Mouse (Mus musculus): ENCODE data around the gene Alcam. TPM values are rescaled to one million over a fixed set of nuclear protein-coding genes. Genes with fewer than 3 reads are reported as not detected.
A peak's percentile ranks its signal among the peaks of the same experiment; 100 is the strongest.

The Alcam gene
- polyA plus RNA-seq, 1 experiment from 2014 or later = 11.9 TPM

DNA sequence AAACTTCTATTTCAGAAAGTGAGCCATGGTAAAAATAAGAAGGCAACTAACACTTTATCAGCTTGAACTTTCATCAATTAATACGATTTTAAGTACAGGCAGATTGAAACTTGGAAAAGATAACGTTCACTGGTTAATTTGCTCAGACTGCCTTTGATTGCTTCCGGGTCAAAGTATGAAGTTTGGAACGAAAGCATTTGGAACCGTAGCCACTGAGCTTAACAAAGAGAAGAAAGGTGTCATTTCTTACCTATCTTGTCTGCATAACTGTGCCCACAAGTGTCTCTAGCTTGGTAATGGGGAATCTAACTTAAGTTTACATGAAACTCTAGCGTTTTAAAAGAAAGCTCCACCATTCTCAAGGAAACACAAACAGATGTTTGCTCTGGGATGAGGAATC, 14.9 kb downstream of the Alcam start:
- 68% methylated on average over 6 of the region's 6 CpGs for WGBS

GRCm38 (mm10) chr16:52438216-52438904, 15.5 kb downstream of the Alcam start:
- Histone ChIP-seq H3K4me1 (peaks cover 8% of the 10 kb centered on the region), H3K9ac (no peak overlapping the region), H3K27ac (replicated peaks) (no peak overlapping the region), H3K4me3 (no peak overlapping the region), H3K9me3 (no peaks in the 10 kb centered on the region), H3K36me3 (no peaks in the 10 kb centered on the region), H3K4me2 (no peak overlapping the region), H3K27me3 (replicated peaks) (no peaks in the 10 kb centered on the region)
- WGBS = 68% methylated on average over 6 of the region's 6 CpGs
- ATAC-seq (ENCODE audit: extremely low read depth, insufficient number of reproducible peaks, low FRiP score, low TSS enrichment) = no peak

More for the DNA sequence above, 14.9 kb downstream of the Alcam start:
- no peak overlapping the region for H3K9ac ChIP-seq
- no peaks in the 10 kb centered on the region for H3K9me3 ChIP-seq
- no peaks in the 10 kb centered on the region for H3K27me3 ChIP-seq (replicated peaks)
- ATAC-seq (ENCODE audit: extremely low read depth, insufficient number of reproducible peaks, low FRiP score, low TSS enrichment) = no peak
- H3K4me1 ChIP-seq = peaks cover 8% of the 10 kb centered on the region
- H3K36me3 ChIP-seq = no peaks in the 10 kb centered on the region
- H3K4me3 ChIP-seq = no peak overlapping the region
- no peak overlapping the region for H3K27ac ChIP-seq (replicated peaks)
- no peak overlapping the region for H3K4me2 ChIP-seq

GRCm38 (mm10) chr16:52433189-52433588, 20.7 kb downstream of the Alcam start:
- no peaks in the 10 kb centered on the region for H3K9me3 ChIP-seq
- H3K9ac ChIP-seq = no peak overlapping the region; the same call in 1 of the 2 replicates
- H3K27me3 ChIP-seq (replicated peaks) = no peaks in the 10 kb centered on the region
- peaks cover 12% of the 10 kb centered on the region for H3K4me1 ChIP-seq
- ATAC-seq (ENCODE audit: extremely low read depth, insufficient number of reproducible peaks, low FRiP score, low TSS enrichment) = no peak
- peak overlapping the region; percentile 41 for H3K4me2 ChIP-seq
- H3K4me3 ChIP-seq = no peak overlapping the region
- H3K36me3 ChIP-seq = no peaks in the 10 kb centered on the region
- peak overlapping the region; percentile 41; the same call in 1 of the 2 replicates for H3K27ac ChIP-seq (replicated peaks)
- WGBS = 47% methylated on average over 11 of the region's 11 CpGs

- H3K9me3 ChIP-seq = no peaks in the 10 kb centered on the region
- 84% methylated on average over 1 of the region's 1 CpGs for WGBS
- H3K4me1 ChIP-seq = peaks cover 13% of the 10 kb centered on the region
- no peak overlapping the region for H3K27ac ChIP-seq (replicated peaks)
- no peak overlapping the region for H3K9ac ChIP-seq
- ATAC-seq (ENCODE audit: extremely low read depth, insufficient number of reproducible peaks, low FRiP score, low TSS enrichment) = no peak
- H3K4me3 ChIP-seq = no peak overlapping the region
- no peak overlapping the region for H3K4me2 ChIP-seq
- no peaks in the 10 kb centered on the region for H3K27me3 ChIP-seq (replicated peaks)
- H3K36me3 ChIP-seq = no peaks in the 10 kb centered on the region
Observed at GRCm38 (mm10) chr16:52432072-52432471, 21.8 kb downstream of the Alcam start.

DNA sequence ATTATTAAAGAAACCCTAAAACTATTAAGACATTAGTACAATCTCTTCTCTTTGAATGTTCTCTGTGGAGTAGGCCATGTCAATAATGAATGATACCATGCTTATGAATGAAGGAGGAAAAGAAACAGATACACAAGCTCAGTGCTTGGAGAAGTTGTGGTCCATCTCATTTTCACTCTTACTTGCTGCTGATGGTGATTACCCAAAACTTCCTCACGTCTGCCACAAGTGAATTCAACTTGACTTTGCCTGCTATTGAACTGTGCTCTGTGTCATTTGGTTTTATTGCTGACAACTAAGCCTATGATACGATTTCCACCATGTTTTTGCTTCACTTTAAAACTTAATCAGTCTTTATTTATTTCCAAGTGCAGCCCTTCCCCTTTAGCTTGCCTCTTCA, 22.3 kb downstream of the Alcam start:
- Histone ChIP-seq H3K4me3 (no peak overlapping the region), H3K4me2 (no peak overlapping the region), H3K9ac (no peak overlapping the region), H3K27ac (replicated peaks) (no peak overlapping the region), H3K4me1 (peaks cover 13% of the 10 kb centered on the region), H3K27me3 (replicated peaks) (no peaks in the 10 kb centered on the region), H3K9me3 (no peaks in the 10 kb centered on the region), H3K36me3 (no peaks in the 10 kb centered on the region)
- WGBS = 68% methylated on average over 2 of the region's 2 CpGs
- ATAC-seq (ENCODE audit: extremely low read depth, insufficient number of reproducible peaks, low FRiP score, low TSS enrichment) = no peak

DNA sequence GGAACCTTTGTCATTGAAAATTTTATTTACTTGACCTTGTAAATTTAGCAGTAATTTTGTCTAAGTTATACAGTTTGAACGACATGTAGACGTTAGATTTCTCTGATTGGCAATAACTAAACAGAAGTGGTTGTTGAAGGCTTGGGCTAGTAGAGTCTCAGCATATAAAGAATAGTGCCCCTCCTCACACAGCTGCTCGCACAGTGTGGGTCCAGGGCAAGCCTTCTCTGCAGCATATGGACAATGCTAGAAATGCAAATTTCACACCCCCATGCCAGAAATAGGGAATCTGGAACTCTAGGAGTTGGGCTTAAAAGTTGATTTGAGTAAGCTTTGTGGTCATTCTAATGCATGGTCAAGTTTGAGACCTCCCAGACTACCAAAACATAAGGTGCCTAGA, 23.8 kb downstream of the Alcam start:
- no peak overlapping the region for H3K9ac ChIP-seq

DNA sequence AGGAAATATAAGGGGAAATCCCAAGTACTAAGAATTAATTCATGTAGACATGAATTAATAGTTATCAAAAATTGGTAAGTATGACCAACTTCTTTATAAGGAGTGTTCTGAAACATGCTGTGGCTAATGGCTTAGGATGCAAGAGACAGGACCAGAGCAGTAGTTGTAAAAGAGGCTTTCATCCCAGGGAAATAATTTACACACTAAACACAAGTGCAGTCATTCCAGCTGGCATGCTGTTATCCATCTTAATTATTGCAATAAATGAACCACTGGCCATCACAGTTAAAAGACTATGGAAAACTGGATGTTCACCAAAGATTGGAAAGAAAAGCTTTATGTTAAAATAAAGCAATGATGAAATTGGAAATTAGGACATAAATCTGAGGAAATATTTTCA, 24.2 kb downstream of the Alcam start:
- no peak for ATAC-seq (ENCODE audit: extremely low read depth, insufficient number of reproducible peaks, low FRiP score, low TSS enrichment)
- peaks cover 13% of the 10 kb centered on the region for H3K4me1 ChIP-seq
- H3K27ac ChIP-seq (replicated peaks) = no peak overlapping the region

More for the DNA sequence above, 23.8 kb downstream of the Alcam start:
- Histone ChIP-seq H3K4me2 (no peak overlapping the region), H3K36me3 (no peaks in the 10 kb centered on the region), H3K4me1 (peaks cover 13% of the 10 kb centered on the region), H3K4me3 (no peak overlapping the region), H3K9me3 (no peaks in the 10 kb centered on the region), H3K27me3 (replicated peaks) (no peaks in the 10 kb centered on the region), H3K27ac (replicated peaks) (no peak overlapping the region)
- ATAC-seq (ENCODE audit: extremely low read depth, insufficient number of reproducible peaks, low FRiP score, low TSS enrichment) = no peak
- 75% methylated on average over 3 of the region's 3 CpGs for WGBS

DNA sequence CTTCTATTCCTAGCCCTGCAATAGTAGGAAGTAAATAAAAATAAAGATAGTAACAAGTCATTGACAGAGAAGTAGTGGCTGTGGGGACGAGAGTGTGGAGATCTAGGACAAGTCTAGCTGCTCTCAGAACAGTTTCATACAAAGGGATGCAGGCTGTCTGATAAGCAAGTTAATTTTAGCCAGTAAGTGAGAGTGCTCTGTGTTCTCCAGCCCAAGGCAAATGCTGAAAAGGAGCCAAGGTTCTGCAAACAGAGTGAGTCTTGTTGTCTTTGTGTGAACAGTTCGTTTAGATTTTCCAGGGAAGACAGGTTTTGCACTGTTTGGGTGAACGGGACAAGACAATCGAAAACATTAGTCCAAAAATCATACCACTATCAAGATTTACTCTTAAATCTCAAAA, 25.4 kb downstream of the Alcam start:
- no peak overlapping the region for H3K4me3 ChIP-seq
- H3K4me1 ChIP-seq = peaks cover 10% of the 10 kb centered on the region
- peak overlapping the region; percentile 49 for H3K4me2 ChIP-seq
- no peaks in the 10 kb centered on the region for H3K27me3 ChIP-seq (replicated peaks)
- 16% methylated on average over 4 of the region's 4 CpGs for WGBS
- no peak overlapping the region for H3K9ac ChIP-seq
- no peaks in the 10 kb centered on the region for H3K9me3 ChIP-seq
- ATAC-seq (ENCODE audit: extremely low read depth, insufficient number of reproducible peaks, low FRiP score, low TSS enrichment) = no peak
- H3K27ac ChIP-seq (replicated peaks) = peak overlapping the region; percentile 78
- H3K36me3 ChIP-seq = no peaks in the 10 kb centered on the region

More for the DNA sequence above, 24.2 kb downstream of the Alcam start:
- no peaks in the 10 kb centered on the region for H3K36me3 ChIP-seq
- H3K27me3 ChIP-seq (replicated peaks) = no peaks in the 10 kb centered on the region
- H3K9me3 ChIP-seq = no peaks in the 10 kb centered on the region
- no peak overlapping the region for H3K4me2 ChIP-seq
- H3K4me3 ChIP-seq = no peak overlapping the region
- no peak overlapping the region for H3K9ac ChIP-seq

DNA sequence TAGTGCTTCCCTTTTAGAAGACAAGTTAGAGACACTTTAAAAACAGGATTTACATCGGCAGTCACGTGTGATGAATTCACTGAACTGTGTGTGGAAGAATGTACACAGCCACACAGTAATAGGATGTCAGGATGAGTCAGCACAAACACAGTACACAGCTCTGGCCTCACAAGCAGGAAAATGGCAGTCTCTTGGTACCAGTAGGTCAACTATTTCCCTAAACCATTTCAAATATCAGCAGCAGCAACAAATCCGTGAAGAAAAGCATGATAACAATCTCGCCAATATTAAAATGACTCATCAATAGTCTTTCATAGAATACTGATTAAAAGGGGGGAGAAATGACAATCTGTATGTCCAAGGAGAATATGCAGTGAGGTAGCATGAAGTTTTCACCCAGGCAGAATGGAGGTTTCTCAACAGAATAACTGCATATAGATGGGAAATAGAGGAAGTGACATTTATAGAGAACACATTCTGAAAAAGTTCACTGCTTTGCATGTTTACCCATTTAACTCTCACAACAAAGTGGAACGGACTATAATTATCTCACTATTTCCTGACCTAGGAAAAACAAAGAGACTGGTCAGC, 35.2 kb downstream of the Alcam start:
- Histone ChIP-seq H3K4me3 (no peak overlapping the region), H3K27ac (replicated peaks) (no peak overlapping the region), H3K27me3 (replicated peaks) (no peaks in the 10 kb centered on the region), H3K4me2 (no peak overlapping the region), H3K9me3 (no peaks in the 10 kb centered on the region), H3K9ac (no peak overlapping the region), H3K4me1 (peaks cover 9% of the 10 kb centered on the region), H3K36me3 (no peaks in the 10 kb centered on the region)
- no peak for ATAC-seq (ENCODE audit: extremely low read depth, insufficient number of reproducible peaks, low FRiP score, low TSS enrichment)
- WGBS = 59% methylated on average over 5 of the region's 5 CpGs

DNA sequence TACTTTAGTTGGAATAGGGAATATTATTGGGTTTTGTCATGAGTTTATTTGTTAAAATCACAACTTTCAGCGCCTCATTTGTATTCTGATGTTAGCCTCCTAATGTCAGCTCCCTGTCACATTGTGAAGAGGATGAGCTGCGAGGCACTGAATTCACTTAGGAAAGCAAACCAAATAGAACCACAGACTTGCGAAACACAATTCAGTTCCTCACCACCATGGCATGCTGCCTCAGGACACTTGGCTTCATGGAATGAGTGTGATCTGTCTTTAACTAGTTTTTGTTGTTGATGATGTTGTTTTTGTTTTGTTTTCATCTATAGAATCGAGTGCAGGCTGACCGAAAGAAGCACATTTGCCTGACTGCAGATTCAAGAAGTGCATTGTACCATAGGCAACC, 35.9 kb downstream of the Alcam start:
- Histone ChIP-seq H3K4me1 (peaks cover 9% of the 10 kb centered on the region), H3K9me3 (no peaks in the 10 kb centered on the region), H3K9ac (no peak overlapping the region), H3K27ac (replicated peaks) (no peak overlapping the region), H3K4me3 (no peak overlapping the region), H3K36me3 (no peaks in the 10 kb centered on the region), H3K4me2 (no peak overlapping the region), H3K27me3 (replicated peaks) (no peaks in the 10 kb centered on the region)
- no peak for ATAC-seq (ENCODE audit: extremely low read depth, insufficient number of reproducible peaks, low FRiP score, low TSS enrichment)
- 78% methylated on average over 5 of the region's 5 CpGs for WGBS

DNA sequence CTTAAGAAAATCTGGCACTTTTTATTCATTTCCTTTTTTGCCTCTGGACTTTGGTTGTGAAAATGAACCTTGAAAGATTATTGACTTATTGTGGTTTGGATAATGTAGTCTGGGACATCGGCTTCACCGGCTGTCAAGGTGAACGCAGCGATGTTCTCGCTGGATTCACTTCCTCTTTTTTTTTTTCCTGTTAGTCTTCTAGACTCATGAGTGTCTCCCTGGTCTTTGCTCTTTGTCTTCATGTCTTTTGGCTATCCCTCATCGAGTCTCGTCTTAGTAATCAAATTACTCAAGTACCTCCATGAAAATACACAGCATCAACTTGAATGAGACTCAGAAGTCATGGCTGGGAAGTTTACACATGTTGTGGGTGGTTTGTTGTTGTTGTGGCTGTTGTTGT, 36.7 kb downstream of the Alcam start:
- no peak overlapping the region for H3K9ac ChIP-seq
- no peaks in the 10 kb centered on the region for H3K9me3 ChIP-seq
- H3K27ac ChIP-seq (replicated peaks) = no peak overlapping the region
- H3K4me3 ChIP-seq = no peak overlapping the region
- no peaks in the 10 kb centered on the region for H3K36me3 ChIP-seq
- no peak overlapping the region for H3K4me2 ChIP-seq
- H3K27me3 ChIP-seq (replicated peaks) = no peaks in the 10 kb centered on the region
- H3K4me1 ChIP-seq = peaks cover 9% of the 10 kb centered on the region
- 79% methylated on average over 7 of the region's 7 CpGs for WGBS
- no peak for ATAC-seq (ENCODE audit: extremely low read depth, insufficient number of reproducible peaks, low FRiP score, low TSS enrichment)

DNA sequence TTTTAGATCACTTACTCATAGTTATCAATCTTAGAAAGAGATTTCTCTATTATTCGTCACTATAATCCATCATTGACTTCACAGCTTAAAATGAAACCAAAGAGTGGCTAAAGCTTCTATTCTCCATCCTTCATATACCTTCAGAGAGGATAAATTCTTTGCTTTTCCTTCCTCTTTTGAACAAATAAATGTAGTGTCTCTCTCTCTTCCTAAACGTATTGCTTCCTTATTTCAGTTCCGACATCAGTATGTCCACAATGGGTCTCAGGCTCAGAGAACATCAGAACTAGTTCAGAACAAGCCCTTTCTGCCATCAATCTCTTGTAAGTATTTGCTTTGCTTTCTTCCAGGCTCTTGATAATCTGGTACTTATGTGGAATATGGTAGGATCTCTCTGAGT, 40.2 kb downstream of the Alcam start:
- Histone ChIP-seq H3K27me3 (replicated peaks) (no peaks in the 10 kb centered on the region), H3K9me3 (no peaks in the 10 kb centered on the region), H3K4me3 (no peak overlapping the region), H3K4me2 (no peak overlapping the region), H3K36me3 (no peaks in the 10 kb centered on the region), H3K27ac (replicated peaks) (no peak overlapping the region), H3K9ac (no peak overlapping the region), H3K4me1 (peaks cover 19% of the 10 kb centered on the region)
- WGBS = 79% methylated on average over 3 of the region's 3 CpGs
- ATAC-seq (ENCODE audit: extremely low read depth, insufficient number of reproducible peaks, low FRiP score, low TSS enrichment) = no peak

Measured in heart, embryonic 13.5 days (tissue).